Mouse (Mus musculus) thymus, adult 18-20 months (tissue): ENCODE measurements at regions not wholly inside any gene's neighbourhood (a gene's known extent, or its start where the extent isn't known, plus 50 kb on each side); places are given as distances from the start of the nearest gene placed in this dataset.

Experiments
- DNase-seq, 2 experiments: peaks; one replicate each; pipeline ENCODE4 v3.0.0; 2022; ENCODE audit warnings: mixed read lengths in 2 of 2

DNA sequence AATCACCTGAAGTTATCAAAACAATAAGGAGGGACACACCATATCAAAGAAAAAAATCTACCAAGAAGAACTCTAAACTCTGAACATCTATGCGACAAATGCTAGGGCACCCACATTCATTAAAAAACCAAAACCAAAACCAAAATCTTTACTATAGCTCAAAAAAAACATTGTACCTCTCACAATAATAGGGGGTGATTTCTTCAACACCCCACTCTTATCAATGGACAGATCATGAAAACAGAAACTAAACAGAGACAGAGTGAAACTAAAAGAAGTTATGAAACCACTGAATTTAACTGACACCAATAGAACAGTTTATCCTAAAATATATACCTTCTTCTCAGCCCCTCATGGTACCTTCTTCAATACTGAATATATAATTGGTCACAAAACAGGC lies 1314.5 kb upstream of the Gm7489 start:
- DNase-seq = no peak

- DNase-seq = no peak
These were observed 1307.1 kb upstream of the Gm7489 start for GRCm38 (mm10) chr15:52577614-52578013.

DNA sequence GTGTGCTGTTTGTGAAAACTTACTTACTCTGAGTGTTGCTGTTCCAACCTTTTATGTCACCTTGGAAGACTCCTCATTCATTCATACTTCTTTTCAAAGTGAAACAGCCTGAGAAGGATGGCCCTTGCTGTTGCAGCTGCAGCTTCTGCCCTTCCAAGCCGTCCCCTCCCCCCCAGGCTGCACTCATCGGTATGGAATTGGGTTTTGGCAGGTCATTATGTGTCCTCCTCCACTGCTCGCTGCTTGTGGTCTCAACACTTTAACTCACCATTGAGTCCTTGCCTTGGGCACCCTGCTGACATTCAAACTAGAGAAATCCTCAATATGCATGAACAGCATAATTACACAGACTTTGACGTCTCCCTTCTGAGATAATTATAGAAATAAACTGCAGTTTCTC lies 1295.3 kb upstream of the Gm7489 start:
- no peak for DNase-seq

- no peak for DNase-seq
These were observed 1285.2 kb upstream of the Gm7489 start for GRCm38 (mm10) chr15:52599511-52599910.

- no peak for DNase-seq
These were observed 1284.7 kb upstream of the Gm7489 start for GRCm38 (mm10) chr15:52599957-52600356.

DNA sequence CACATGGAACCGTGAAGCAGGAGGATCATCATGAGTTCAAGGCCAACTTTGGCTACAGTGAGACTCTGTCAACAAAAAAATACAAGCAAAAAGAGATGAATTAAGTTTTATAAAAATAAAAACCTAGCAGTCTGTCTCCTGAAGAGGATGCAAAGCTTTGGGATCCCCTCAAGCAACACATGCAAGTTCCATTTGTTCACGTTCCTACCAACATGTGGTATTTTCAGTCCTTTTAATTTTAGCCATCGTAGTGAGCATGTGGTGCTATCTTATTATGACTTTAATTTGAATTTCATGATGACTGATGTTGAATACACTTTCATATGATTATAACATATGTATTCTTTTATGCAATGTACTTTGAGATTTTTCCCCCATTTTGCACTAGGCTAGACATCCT lies 1244.9 kb upstream of the Gm7489 start:
- DNase-seq = no peak

GRCm38 (mm10) chr15:52645961-52646360 lies 1238.7 kb upstream of the Gm7489 start:
- no peak for DNase-seq

DNA sequence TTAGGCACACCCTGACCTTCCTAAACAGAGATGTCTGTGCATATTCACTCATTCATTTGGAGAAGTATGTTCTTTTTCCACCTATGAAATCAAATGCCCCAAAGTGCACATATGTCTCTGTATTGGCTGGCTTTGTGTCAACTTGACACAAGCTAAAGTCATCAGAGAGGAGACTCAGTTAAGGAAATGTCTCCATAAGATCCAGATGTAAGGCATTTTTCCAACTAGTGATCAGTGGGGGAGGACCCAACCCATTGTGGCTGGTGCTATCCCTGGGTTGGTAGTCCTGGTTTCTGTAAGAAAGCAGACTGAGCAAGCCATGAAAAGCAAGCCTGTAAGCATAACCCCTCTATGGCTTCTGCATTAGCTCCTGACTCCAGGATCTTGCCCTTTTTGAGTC lies 1226.8 kb upstream of the Gm7489 start:
- no peak for DNase-seq
